Mouse (Mus musculus): ENCODE results near the gene Mfsd4b2. TPM values are rescaled to one million over a fixed set of nuclear protein-coding genes. Genes with fewer than 3 reads are reported as not detected.
"Not testable (repeated sequence)": the region's sequence is repeated elsewhere in the genome, so short reads cannot be mapped to it uniquely, and the experiment has no call there.

The Mfsd4b2 gene
- polyA plus RNA-seq, 1 experiment from 2014 or later = not detected

DNA sequence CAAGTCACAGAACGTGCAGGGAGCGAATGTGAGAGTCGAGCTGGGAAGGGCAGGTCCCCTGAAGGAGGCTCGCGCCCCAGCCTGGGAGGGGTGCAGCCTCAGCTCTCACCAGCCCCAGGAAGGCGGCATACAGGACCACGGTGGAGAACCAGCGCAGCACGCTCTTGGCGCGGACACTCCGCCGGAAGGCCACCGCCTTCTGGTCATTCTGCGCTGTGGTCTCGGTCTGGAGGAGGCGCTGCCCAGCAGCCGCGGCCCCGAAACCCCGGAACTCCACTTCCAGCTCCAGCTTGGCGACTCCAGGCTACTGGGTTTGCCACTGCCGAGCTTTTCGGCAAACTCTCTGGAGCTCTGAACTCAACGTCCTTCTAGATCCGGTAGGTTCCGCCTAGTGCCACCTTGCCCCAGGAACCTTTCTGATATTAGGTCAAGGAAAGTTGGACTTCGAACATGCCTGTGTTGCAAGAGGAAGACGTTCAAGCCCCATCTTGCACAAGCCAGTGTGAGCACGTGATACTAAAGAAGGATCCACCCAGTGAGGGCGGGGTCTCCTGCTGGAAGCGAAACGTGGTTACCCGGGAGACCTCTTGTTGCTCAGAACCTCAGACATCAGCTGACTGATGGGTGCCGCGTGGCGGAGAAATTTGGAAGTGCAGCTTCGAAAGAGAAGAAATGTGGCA is 33.2 kb upstream of the Mfsd4b2 start, which contains the start of gene Mfsd4b3:
Gene Mfsd4b3, minus strand, starts transcription at position 393 of the 680 bp plus-strand sequence.
- H3K4me2 ChIP-seq (replicated peaks; ENCODE audit: low read depth) = peak within 1 kb of the TSS; percentile 86
- TF ChIP-seq CTCF (IDR thresholded peaks at IDR 0.05; ENCODE audit: low read depth) = peak; percentile 90
- TF ChIP-seq EP300 (optimal IDR thresholded peaks at IDR 0.05) = no peak
- H3K9ac ChIP-seq (ENCODE audit: low read length) = peak within 1 kb of the TSS; percentile 68
- peak within 1 kb of the TSS; percentile 48 for H3K4me3 ChIP-seq (ENCODE audit: low read depth, low read length)
- under 1% methylated on average over 38 of the region's 38 CpGs for WGBS
- H3K4me1 ChIP-seq (replicated peaks; ENCODE audit: control insufficient read depth, insufficient read depth) = no peaks in the 10 kb centered on the region; the same call in 1 of the 2 replicates
- DNase-seq (ENCODE audit: low spot score) = peak; percentile 97
- peak; percentile 100 for ATAC-seq (ENCODE audit: low FRiP score, low TSS enrichment)
- H3K27me3 ChIP-seq (ENCODE audit: control insufficient read depth, insufficient read depth, low read length) = no peaks in the 10 kb centered on the region
- H3K36me3 ChIP-seq (ENCODE audit: control insufficient read depth, insufficient read depth, low read length) = no peaks in the 10 kb centered on the region
- H3K9me3 ChIP-seq (ENCODE audit: control insufficient read depth, low read length) = no peaks in the 10 kb centered on the region
- H3K27ac ChIP-seq (replicated peaks) = peak within 1 kb of the TSS; percentile 92

DNA sequence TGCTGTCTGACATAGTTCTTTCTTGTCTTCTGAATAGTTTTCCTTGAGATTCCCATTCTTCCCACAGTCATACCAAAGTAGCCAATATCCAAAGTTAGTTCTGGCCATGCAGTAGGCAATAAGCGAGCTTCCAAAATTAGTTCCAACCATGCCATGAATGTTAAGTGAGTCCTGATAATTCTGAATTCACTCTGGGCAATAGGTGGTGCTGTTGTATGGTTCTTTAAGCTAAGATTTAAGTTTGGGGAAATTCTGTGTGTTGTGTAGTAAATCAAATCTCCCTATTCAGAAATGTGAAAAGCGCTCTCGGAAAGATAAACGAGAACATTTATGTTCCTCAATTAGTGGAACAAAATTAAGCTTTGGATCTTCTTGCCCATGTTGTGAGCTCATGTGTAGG is 31.5 kb upstream of the Mfsd4b2 start:
- Histone ChIP-seq H3K27me3 (ENCODE audit: control insufficient read depth, insufficient read depth, low read length) (no peaks in the 10 kb centered on the region), H3K27ac (replicated peaks) (no peak overlapping the region), H3K4me2 (replicated peaks; ENCODE audit: low read depth) (no peak overlapping the region), H3K36me3 (ENCODE audit: control insufficient read depth, insufficient read depth, low read length) (no peaks in the 10 kb centered on the region), H3K4me3 (ENCODE audit: low read depth, low read length) (no peak overlapping the region), H3K9me3 (ENCODE audit: control insufficient read depth, low read length) (no peaks in the 10 kb centered on the region), H3K9ac (ENCODE audit: low read length) (no peak overlapping the region), H3K4me1 (replicated peaks; ENCODE audit: control insufficient read depth, insufficient read depth) (no peaks in the 10 kb centered on the region; the same call in 1 of the 2 replicates)
- no peak for ATAC-seq (ENCODE audit: low FRiP score, low TSS enrichment)
- WGBS = 52% methylated on average over 4 of the region's 4 CpGs
- DNase-seq (ENCODE audit: low spot score) = no peak
- TF ChIP-seq CTCF (IDR thresholded peaks at IDR 0.05; ENCODE audit: low read depth) (peak; percentile 68), EP300 (optimal IDR thresholded peaks at IDR 0.05) (no peak)

DNA sequence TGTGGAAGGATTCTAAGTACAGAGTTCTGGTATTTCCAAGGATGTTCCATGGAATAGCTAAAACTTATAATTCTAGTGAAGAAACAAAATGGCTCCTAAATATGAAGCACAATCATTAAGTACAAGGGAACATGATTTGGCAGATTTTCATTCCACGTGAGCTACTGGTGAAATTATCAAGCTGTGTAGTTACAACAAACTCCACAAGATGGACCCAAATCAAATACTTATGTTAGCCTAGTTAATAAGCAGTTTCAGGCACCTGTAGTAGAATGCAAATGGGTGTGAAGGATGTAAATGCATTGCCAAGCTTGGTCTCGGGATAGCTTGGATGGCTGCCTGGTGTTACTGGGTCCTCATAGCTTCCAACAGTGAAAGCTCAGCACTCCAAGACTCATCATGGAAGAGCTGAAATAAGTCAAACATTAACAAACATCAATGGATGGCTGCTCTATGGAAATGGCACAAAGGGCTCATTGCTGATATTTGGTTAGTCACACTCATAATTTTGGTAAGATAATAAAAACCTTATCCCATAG is 29.7 kb upstream of the Mfsd4b2 start:
- no peak for TF ChIP-seq EP300 (optimal IDR thresholded peaks at IDR 0.05)
- peak; percentile 26; the same call in 1 of the 2 replicates for TF ChIP-seq CTCF (IDR thresholded peaks at IDR 0.05; ENCODE audit: low read depth)
- no peak overlapping the region for H3K9ac ChIP-seq (ENCODE audit: low read length)
- no peaks in the 10 kb centered on the region for H3K9me3 ChIP-seq (ENCODE audit: control insufficient read depth, low read length)
- no peak overlapping the region for H3K27ac ChIP-seq (replicated peaks)
- ATAC-seq (ENCODE audit: low FRiP score, low TSS enrichment) = no peak
- H3K4me3 ChIP-seq (ENCODE audit: low read depth, low read length) = no peak overlapping the region
- no peak overlapping the region for H3K4me2 ChIP-seq (replicated peaks; ENCODE audit: low read depth)
- H3K36me3 ChIP-seq (ENCODE audit: control insufficient read depth, insufficient read depth, low read length) = no peaks in the 10 kb centered on the region
- WGBS = 58% methylated on average over 2 of the region's 2 CpGs
- H3K4me1 ChIP-seq (replicated peaks; ENCODE audit: control insufficient read depth, insufficient read depth) = no peaks in the 10 kb centered on the region; the same call in 1 of the 2 replicates
- DNase-seq (ENCODE audit: low spot score) = no peak
- no peaks in the 10 kb centered on the region for H3K27me3 ChIP-seq (ENCODE audit: control insufficient read depth, insufficient read depth, low read length)

DNA sequence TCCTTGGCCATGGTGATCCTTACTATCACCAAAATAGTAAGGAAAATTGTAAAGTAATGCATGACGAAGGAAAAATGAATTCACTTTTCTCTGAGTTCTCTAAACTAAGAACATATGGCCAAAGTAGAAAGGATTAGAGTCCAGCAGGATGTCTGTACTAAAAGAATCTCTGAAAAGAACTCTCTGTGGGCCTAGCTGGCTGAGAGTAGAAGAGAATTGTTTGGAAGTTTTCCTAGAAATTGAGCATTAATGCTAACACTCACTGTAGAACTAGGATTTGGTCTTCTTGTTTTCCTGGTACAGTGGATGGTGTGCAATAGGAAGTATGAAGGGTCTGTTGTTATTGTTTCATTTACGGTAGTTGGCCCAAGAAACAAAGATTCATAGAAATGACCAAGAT is 28.4 kb upstream of the Mfsd4b2 start:
- WGBS = 68% methylated on average over 2 of the region's 2 CpGs
- H3K36me3 ChIP-seq (ENCODE audit: control insufficient read depth, insufficient read depth, low read length) = no peaks in the 10 kb centered on the region
- H3K4me1 ChIP-seq (replicated peaks; ENCODE audit: control insufficient read depth, insufficient read depth) = no peaks in the 10 kb centered on the region
- H3K4me2 ChIP-seq (replicated peaks; ENCODE audit: low read depth) = no peak overlapping the region
- no peak overlapping the region for H3K27ac ChIP-seq (replicated peaks)
- ATAC-seq (ENCODE audit: low FRiP score, low TSS enrichment) (no peak), DNase-seq (ENCODE audit: low spot score) (no peak)
- no peaks in the 10 kb centered on the region for H3K27me3 ChIP-seq (ENCODE audit: control insufficient read depth, insufficient read depth, low read length)
- H3K9ac ChIP-seq (ENCODE audit: low read length) = no peak overlapping the region
- no peak for TF ChIP-seq EP300 (optimal IDR thresholded peaks at IDR 0.05)
- no peak for TF ChIP-seq CTCF (IDR thresholded peaks at IDR 0.05; ENCODE audit: low read depth)
- H3K9me3 ChIP-seq (ENCODE audit: control insufficient read depth, low read length) = no peaks in the 10 kb centered on the region
- H3K4me3 ChIP-seq (ENCODE audit: low read depth, low read length) = no peak overlapping the region

DNA sequence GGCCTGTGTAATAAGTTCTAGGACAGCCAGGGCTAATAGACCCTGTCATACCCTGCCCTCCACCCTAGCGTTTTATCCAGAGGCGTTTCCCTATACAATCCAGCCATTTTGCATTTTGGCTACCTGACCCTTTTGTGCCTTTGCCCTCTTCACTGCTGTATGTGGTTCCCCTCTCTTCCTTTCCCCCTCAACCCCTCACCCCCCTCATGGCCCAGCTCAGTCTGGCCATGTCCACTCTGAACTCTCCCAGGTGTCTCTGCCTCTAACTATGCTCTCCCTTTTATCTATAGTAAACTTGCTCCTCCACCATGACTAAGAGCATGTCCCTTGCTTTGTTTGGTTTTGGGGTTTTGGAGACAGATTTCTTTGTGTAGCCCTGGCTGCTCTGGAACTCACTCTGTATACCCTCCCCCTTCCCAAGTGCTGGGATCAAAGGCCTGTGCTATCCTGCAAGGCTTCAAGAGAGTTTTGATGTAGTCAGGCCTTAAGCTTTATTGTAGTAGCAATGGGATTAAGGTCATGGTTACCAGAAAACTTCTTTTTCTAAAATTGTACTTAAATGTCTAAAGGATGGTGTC is 22.7 kb upstream of the Mfsd4b2 start:
- no peak overlapping the region for H3K4me2 ChIP-seq (replicated peaks; ENCODE audit: low read depth)
- ATAC-seq (ENCODE audit: low FRiP score, low TSS enrichment) (no peak), DNase-seq (ENCODE audit: low spot score) (no peak)
- no peak overlapping the region for H3K9ac ChIP-seq (ENCODE audit: low read length)
- H3K9me3 ChIP-seq (ENCODE audit: control insufficient read depth, low read length) = no peaks in the 10 kb centered on the region
- H3K27me3 ChIP-seq (ENCODE audit: control insufficient read depth, insufficient read depth, low read length) = no peaks in the 10 kb centered on the region
- no peaks in the 10 kb centered on the region for H3K36me3 ChIP-seq (ENCODE audit: control insufficient read depth, insufficient read depth, low read length)
- H3K4me3 ChIP-seq (ENCODE audit: low read depth, low read length) = no peak overlapping the region
- no peaks in the 10 kb centered on the region for H3K4me1 ChIP-seq (replicated peaks; ENCODE audit: control insufficient read depth, insufficient read depth)
- TF ChIP-seq EP300 (optimal IDR thresholded peaks at IDR 0.05) (no peak), CTCF (IDR thresholded peaks at IDR 0.05; ENCODE audit: low read depth) (no peak)
- no peak overlapping the region for H3K27ac ChIP-seq (replicated peaks)
- 84% methylated on average over 2 of the region's 2 CpGs for WGBS

DNA sequence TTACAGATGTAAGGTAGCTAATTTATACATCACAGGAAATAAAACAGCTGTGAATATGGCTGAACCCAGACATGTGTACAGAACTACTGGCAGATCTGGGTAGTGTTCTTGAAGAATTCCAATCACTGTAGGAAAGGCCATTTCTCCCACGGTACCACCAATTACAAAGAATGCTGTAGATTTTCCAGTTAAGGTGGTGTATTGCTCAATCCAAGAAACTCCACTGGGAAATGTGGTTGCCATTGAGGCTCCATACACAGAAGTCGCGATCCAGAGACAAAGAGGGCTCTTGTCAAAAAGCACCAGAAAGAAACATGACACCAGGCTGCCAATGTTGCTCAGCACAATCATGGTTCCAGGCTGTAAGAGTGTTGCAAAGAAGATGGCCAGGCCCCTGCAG is 20.5 kb upstream of the Mfsd4b2 start:
- not testable (repeated sequence) for H3K27ac ChIP-seq (replicated peaks); ATAC-seq (ENCODE audit: low FRiP score, low TSS enrichment); H3K9ac ChIP-seq (ENCODE audit: low read length); H3K27me3 ChIP-seq (ENCODE audit: control insufficient read depth, insufficient read depth, low read length); H3K4me3 ChIP-seq (ENCODE audit: low read depth, low read length); H3K36me3 ChIP-seq (ENCODE audit: control insufficient read depth, insufficient read depth, low read length); H3K9me3 ChIP-seq (ENCODE audit: control insufficient read depth, low read length); H3K4me2 ChIP-seq (replicated peaks; ENCODE audit: low read depth); H3K4me1 ChIP-seq (replicated peaks; ENCODE audit: control insufficient read depth, insufficient read depth); DNase-seq (ENCODE audit: low spot score)
- WGBS = 85% methylated on average over 3 of the region's 3 CpGs
